Mouse (Mus musculus) fibroblast of lung, adult 2 months (primary cell): ENCODE data around the gene Car11.
A peak's percentile ranks its signal among the peaks of the same experiment; 100 is the strongest.

Experiments
- DNase-seq: peaks from one replicate; pipeline ENCODE4 v3.0.0-alpha.2; 2011; ENCODE audit warnings: low read depth

Gene Car11

DNA sequence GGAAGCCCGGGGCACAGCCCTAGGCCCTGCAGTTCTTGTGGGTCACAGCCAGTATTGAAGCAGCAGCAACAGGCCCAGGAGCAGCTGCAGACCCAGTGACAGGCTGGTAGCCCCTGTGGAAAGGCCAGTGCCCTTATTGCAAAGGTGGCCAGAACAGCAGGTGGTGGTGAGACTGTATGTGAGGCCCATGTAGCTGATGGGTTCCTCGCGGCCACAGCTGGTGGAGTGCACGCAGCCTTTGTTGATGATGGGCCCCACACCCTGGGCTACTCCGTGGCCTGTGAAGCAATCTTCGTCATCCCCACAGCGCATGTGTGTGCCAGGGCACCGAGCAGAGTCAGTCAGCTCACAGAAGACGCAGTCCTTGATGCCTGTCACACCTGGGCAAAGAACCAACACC is 25.5 kb downstream of the Car11 start:
- DNase-seq = no peak

DNA sequence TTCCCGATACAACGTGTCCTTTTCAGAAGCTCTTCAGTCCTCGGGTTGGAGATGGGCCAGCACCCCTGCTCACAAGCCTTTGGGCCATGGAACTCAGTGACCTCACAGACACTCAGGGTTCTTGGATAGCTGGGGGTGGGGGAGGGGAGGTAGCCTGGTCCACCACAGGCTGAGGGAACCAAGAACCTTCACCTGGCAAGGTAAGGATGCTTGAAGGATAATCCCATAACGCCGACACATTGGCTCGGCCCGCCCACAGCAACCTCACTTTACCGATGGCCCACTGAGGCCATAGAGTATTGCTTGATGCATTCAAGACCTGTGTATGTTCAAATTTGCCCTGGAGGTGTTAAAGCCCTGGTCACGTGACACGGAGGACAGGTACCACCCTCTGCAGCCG is 26.1 kb downstream of the Car11 start, which contains the start of gene Spaca4:
Gene Spaca4, minus strand, starts transcription at position 101 of the 400 bp plus-strand sequence.
- no peak for DNase-seq

DNA sequence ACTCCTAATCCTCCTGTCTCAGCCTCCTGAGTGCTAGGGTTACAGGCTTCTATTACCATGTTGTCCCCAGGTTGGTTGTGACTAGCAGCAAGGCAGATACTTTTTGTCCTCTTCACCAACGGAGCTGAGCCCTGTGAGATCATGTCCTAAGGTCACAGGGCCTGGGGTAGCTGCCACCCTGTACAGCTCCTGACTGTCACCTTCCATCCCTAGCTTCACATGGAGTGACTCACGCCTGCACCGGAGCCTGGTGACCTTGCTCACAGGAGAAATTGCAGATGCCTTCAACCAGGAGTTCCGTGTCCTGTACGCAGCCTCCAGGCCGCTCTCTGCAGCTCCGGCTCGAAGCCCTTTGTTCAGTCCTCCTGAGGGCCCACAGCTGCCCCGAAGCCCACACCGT is 26.8 kb downstream of the Car11 start:
- DNase-seq = no peak

DNA sequence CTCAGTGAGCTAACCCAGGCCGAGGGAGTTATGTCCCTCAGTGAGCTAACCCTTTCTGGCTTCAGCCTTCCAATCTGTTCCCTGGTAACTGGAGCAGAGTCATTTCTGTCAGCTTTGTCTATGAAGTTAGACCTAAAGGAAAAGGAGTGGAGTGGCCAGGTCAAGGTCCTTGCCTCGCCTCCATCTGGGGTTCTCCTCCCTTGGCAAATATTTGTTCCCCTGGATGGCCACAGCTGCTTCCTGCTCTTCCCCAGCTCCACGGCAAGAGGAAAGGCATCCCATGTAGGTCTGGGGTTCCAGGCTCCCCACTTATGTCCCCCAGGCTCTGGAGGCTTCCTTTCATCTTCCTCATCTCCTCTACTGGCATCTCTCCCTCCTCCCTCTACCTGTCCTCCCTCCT is 28.0 kb downstream of the Car11 start:
- no peak for DNase-seq

DNA sequence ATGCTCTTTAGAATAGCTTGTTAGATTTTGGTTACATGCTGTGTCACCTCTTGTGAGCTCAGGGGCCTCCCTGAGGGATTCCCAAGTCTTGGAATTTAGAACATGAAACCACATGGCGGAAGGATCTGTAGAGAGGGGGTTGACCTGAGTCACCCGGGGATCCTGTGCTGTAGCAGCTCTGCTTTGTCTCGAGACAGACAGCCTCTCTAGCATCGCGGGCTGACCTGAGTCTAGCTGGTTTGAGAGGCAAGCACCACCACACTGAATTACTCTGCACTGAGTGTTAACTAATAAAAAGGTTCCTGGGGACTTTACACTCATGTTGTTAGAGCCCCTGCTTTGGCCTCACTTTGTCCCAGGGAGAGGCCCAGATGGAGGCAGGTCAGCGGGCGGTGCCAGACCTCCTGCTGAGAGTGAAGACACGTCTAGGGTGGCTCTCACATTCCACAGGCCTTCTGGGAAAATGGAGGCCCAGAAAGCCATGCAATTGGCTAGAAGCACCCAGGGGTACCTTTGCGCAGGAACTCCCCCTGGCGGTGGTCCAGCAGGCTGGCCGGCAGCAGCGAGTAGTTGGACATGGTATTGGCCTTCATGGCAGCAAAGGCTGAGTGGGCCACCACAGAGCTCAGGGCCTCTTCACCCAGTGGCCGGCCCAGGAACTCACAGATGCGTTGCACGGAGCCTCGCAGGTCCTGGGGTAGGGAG is 31.2 kb downstream of the Car11 start:
- DNase-seq = no peak

DNA sequence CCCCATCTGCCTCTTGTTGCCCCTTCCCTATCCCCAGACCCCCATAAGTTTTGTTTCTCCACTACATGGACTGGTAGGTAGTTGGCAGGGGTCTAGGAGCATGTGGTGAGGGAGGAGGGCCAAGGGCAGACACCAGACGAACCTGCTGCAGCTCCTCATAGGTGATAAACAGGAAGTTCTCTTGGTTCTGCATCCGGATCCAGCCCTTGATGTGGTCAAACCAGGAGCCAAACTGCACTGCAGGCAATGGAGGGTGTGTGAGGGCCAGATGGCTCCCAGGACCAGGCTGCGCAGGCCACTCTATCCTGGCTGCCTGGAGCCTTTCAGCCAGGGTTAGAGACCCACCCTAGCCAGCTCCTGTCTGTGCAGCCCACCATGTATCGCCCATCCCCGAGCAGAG is 33.8 kb downstream of the Car11 start:
- DNase-seq = no peak

DNA sequence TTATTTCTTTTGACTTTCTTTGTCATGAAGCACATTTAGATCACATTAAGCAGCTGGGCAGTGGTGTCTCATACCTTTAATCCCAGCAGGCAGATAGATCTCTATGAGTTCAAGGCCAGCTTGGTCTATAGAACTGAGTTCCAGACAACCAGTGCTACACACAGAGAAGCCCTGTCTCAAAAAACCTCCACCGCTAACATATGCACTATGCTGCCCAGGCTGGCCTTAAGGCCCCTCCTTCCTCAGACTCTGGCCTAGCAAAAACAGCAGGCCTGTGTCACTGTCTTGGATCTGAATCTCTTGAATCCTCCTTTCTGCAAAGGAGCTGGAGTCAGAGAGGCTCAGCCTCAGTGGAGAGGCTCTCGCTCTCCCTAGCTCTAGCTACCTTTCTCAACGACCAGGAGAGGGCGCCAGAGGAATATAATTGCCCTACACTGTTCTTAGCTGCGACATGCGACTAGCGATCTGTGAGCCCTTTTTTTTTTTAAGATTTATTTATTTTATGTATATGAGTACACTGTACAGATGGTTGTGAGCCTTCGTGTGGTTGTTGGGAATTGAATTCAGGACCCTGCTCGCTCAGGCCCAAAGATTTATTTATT is 39.6 kb downstream of the Car11 start:
- DNase-seq = peak; percentile 52

DNA sequence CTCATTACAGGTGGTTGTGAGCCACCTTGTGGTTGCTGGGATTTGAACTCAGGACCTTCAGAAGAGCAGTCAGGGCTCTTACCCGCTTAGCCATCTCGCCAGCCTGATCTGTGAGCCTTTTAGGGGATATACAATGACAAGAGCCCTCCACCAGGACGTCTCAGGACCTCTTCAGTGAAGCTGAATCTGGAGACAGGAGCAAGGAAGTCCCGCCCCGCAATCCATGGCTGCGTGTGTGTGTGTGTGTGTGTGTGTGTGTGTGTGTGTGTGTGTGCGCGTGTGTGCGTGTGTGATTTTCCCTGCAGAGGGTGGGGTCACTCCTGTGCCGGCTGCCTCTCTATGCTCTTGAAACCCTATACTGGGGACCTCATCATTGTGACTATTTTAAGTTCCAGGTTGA is 40.2 kb downstream of the Car11 start:
- DNase-seq = no peak

DNA sequence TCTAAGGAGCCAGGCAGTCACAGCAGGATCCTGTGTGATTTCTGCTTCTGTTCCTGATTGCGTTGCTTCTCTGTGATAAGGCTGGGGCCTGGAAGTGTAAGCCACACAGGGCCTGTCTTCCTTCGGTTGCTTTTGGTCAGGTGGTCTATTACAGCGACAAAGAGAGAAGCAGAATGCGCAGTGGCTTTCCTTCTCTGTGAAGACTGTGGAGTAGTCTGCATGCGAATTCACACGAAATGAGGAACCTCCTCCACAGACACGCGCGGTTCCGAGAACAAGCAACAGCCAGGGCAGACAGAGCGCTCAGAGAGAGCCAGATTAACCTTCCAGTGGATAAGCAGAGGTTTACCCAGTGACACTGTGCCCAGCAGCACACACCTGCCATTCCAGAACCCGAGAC is 41.7 kb downstream of the Car11 start:
- DNase-seq = no peak

DNA sequence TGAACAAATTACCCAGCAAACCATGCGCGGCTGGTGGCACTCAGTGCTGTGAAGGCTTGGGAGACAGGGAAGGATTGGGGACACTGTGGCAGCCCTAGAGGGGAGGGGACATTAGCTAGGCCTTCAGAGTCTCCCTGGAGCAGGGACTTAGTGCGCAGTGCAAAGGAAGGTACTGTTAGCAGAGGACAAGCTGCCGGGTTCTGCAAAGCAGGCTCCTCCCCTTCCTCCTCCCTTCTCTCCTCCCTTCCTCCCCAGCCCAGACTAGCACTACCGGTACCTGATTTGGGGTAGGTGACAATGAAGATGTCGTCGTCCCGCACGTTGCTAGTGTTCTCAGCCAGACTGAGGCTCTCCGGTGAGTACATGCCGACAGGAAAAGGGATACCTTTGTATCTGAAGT is 42.1 kb downstream of the Car11 start:
- no peak for DNase-seq

DNA sequence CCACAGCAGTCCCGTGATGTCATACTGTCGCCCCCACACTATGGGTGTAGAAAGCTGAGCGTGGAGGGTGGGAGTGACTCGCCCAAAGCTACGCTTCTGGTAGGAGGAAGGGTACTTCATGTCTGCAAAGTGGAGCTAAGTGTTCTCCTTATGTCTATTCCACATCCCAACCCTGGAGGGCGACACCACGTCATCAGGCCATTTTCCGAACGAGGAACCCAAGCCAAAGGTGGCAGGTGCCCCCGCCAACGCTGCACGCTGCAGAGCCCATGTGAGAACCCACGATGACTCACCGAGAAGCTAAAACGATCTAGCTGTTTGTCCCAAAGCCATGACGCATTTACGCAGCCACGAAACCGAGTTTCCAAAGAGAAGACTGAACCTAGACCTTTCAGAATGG is 42.7 kb downstream of the Car11 start:
- peak; percentile 60 for DNase-seq

DNA sequence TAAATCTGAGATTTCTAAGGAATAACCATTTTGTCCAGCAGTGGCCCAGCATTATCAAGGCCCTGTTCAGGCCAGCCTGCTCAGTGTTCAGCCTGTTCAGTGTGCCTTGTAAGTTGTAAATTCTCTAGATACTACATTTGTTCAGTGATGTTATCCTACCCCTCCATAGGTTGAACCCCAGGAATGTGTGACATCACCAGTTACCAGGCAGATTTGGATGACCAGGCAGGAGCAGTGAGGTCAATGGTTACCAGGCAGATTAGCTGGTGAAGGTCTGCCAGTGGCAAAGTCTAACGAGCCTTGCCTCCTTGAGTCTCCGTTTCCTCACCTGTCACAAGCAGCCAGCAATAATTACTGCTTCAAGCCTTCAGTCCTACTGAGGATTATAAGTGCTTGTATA is 44.7 kb downstream of the Car11 start:
- DNase-seq = no peak

DNA sequence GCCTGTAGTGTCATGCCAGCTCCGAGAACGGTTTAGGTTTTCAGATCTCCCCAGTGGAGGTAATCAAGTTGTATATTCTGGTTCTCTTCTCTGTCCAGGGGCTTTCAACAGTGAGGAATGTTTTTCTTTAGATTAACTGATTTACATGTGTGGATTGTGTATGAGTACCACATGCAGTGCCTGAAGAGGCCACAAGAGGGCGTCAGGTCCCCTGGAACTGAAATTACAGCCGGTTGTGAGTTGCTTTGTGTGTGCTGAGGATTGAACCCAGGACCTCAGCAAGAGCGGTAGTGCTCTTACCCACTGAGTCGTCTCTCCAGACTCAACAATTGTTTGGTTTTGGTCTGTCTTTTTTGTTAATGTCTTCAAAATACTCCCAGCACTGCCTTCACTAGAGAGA is 46.9 kb downstream of the Car11 start:
- DNase-seq = no peak

DNA sequence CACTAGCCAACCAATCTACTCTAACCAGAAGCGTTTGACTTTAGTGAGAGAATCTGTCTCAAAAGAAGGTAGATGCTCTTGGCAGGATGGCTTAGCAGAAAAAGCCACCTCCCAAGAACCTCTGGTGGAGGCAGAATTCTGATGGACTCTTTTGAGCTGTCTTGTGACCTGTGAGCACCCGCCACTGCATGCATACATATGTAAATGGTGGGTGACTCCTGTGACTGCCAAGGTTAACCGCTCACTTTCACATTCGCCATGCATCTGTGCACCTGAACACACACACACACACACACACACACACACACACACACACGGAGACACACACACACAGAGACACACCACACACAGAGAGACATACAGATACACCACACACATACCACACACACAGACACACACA is 47.8 kb downstream of the Car11 start:
- DNase-seq = no peak

DNA sequence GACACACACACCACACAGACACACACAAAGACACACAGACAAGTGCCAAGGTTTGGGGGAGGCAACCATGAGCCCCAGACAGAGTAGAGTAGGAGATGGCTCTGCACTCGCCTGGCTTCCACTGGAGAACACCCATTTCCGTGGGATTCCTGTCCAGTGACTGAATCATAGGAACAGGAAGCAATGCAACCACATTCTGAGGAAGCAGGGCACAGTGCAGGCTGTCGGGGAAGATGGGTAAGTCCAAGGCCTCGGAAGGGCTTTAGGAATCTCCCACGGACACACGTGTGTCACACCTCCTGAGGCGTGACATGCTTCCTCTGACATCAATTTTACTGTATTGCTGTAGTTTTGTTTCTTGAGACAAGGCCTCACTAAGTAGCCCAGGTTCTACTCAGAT is 48.5 kb downstream of the Car11 start:
- no peak for DNase-seq

DNA sequence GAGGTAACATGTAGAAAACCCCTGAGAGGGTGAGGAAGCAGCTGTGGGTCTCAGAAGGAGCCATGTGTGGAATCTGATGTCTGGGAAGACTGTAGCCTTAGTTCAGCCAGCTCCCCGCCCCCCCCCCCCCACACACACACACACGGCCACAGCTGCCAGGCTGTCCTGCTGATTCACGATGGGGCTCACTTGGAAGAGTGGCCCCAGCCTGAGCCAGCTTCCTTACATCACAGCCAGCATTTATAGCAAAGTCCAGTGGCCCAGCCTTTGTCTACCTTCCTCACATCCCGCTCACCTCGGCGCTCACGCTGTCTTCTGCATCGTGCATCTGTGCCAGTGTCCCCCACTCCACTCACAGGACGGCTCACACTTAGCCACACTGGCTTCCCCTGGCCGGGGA is 49.8 kb downstream of the Car11 start:
- DNase-seq = no peak

DNA sequence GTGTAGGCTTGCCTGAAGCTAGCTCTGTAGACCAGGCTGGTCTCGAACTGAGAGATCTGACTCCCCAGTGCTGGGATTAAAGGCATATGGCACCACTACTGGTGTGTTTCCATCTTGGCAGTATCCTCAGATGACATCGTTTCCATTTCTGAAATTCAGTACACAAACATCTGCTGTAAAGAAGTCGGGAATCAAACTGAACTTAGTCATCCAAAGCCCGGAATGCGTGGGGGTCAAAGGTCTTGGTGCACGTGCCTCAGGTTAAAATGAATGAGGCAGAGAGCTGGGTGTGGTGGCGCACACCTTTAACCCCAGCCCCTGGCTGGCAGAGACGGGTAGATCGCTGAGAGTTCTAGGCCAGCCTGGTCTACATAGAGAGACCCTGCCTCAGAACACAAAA is 50.5 kb downstream of the Car11 start:
- DNase-seq = no peak
